Mouse (Mus musculus) testis, adult 2 months (tissue): Measurements from ENCODE around the gene Tlx2.

ENCODE experiments used
- CTCF ChIP-seq: fragments of 200-500 bp; IDR thresholded peaks from 2 replicates; pipeline ENCODE4 v1.5.1; 2012; ENCODE audit warnings: low read depth, mild to moderate bottlenecking, inconsistent platforms, low read length, moderate library complexity; ENCODE audit not compliant: control insufficient read depth, insufficient read depth, insufficient replicate concordance
- POLR2A ChIP-seq: fragments of 200-500 bp; IDR thresholded peaks from 2 replicates; pipeline ENCODE4 v1.6.1; 2012; ENCODE audit warnings: low read depth, mild to moderate bottlenecking, inconsistent platforms, low read length, moderate library complexity; ENCODE audit not compliant: control insufficient read depth

GRCm38 (mm10) chr6:83029777-83030176, 40.3 kb downstream of the Tlx2 start:
- TF ChIP-seq CTCF, result no peak
- no peak for TF ChIP-seq POLR2A
